ENCODE assay signal across 9 mouse cellular contexts in genomic region chr9:40358408-40358896, GRCm38 (mm10).
DNase-seq lines count a peak whose midpoint lies in the region; ATAC-seq and TF ChIP-seq lines count a peak whose summit lies in the region.
"Had no signal": no experiment of that assay in that cellular context is flagged by ENCODE, and none has a peak within 500 bp of the region (broad histone marks: within the 10 kb centered on the region; RNA-seq: fewer than 3 reads in every experiment).

No protein-coding gene starts in this region.

- no peak overlapping the region for H3K9ac ChIP-seq in hindbrain, embryonic 13.5 days
- no peak overlapping the region for H3K9ac ChIP-seq in midbrain, postnatal 0 days (replicated peaks; ENCODE audit: low read length, poor library complexity, severe bottlenecking)

- H3K36me3 ChIP-seq in hindbrain, embryonic 13.5 days = no peaks in the 10 kb centered on the region
- no peaks in the 10 kb centered on the region for H3K36me3 ChIP-seq in midbrain, postnatal 0 days (ENCODE audit: insufficient read depth, low read length)

- peak overlapping the region; percentile 23 for H3K4me2 ChIP-seq in hindbrain, embryonic 13.5 days
- H3K4me2 ChIP-seq in midbrain, postnatal 0 days (ENCODE audit: low read depth, low read length, poor library complexity, severe bottlenecking) = no peak overlapping the region

- ATAC-seq in hindbrain, embryonic 13.5 days (ENCODE audit: low FRiP score) = peak; percentile 63
- ATAC-seq in midbrain, postnatal 0 days (ENCODE audit: low FRiP score) = no peak

- H3K4me1 ChIP-seq in hindbrain, embryonic 13.5 days (replicated peaks) = peaks cover 14% of the 10 kb centered on the region
- H3K4me1 ChIP-seq in midbrain, postnatal 0 days (ENCODE audit: insufficient read depth, low read length) = no peaks in the 10 kb centered on the region

- TF ChIP-seq CTCF in left cerebral cortex, adult 2 months (IDR thresholded peaks at IDR 0.05) = no peak
- no peak for TF ChIP-seq CTCF in midbrain, postnatal 0 days (IDR thresholded peaks at IDR 0.05)

- intact Hi-C loops in left cerebral cortex, adult 2 months (cut with DNase I) = no loop called here
- intact Hi-C loops in left cerebral cortex, postnatal 36 days (cut with DNase I) = no loop called here

- H3K27ac ChIP-seq in left cerebral cortex, adult 2 months = peak overlapping the region; percentile 60
- H3K27ac ChIP-seq in hindbrain, embryonic 13.5 days = no peak overlapping the region
- H3K27ac ChIP-seq in midbrain, postnatal 0 days (ENCODE audit: low read depth, low read length) = no peak overlapping the region
- H3K27ac ChIP-seq: macrophage; stomach, postnatal 0 days had no signal

- 22% methylated on average over 8 of the region's 8 CpGs for WGBS in hindbrain, embryonic 13.5 days
- 17% methylated on average over 8 of the region's 8 CpGs for WGBS in midbrain, postnatal 0 days

- no peaks in the 10 kb centered on the region for H3K9me3 ChIP-seq in hindbrain, embryonic 13.5 days
- H3K9me3 ChIP-seq in midbrain, postnatal 0 days (ENCODE audit: low read length) = no peaks in the 10 kb centered on the region

- H3K4me3 ChIP-seq in left cerebral cortex, adult 2 months = no peak overlapping the region
- no peak overlapping the region for H3K4me3 ChIP-seq in hindbrain, embryonic 13.5 days
- no peak overlapping the region for H3K4me3 ChIP-seq in midbrain, postnatal 0 days (ENCODE audit: low read depth, low read length)

- no peak for DNase-seq in left cerebral cortex, adult 2 months (ENCODE audit: extremely low spot score in 1 of 2, low spot score in 2 of 2)
- DNase-seq in left cerebral cortex, postnatal 36 days (ENCODE audit: low spot score in 2 of 2) = no peak
- DNase-seq in cerebellum, postnatal 25 days = peak; percentile 59 to 69
- peak; percentile 53 for DNase-seq in midbrain, postnatal 0 days (ENCODE audit: low spot score)
- no peak for DNase-seq in kidney, postnatal 36 days
- DNase-seq in spleen, adult 12 weeks (ENCODE audit: low spot score) = no peak

- H3K27me3 ChIP-seq in hindbrain, embryonic 13.5 days = no peaks in the 10 kb centered on the region
- no peaks in the 10 kb centered on the region for H3K27me3 ChIP-seq in midbrain, postnatal 0 days (ENCODE audit: insufficient read depth, low read length)

Comparison
In these comparisons a context has a peak if more than half of its experiments do, and no peak if none do; other contexts are left out.
1. DNase-seq: peak in cerebellum, postnatal 25 days (2 of 2) and midbrain, postnatal 0 days (single experiment); none in left cerebral cortex, adult 2 months (0 of 2), left cerebral cortex, postnatal 36 days (0 of 2), kidney, postnatal 36 days (0 of 2) and spleen, adult 12 weeks (single experiment).